Mouse (Mus musculus) heart, adult 10 weeks (tissue): Measurements from ENCODE around the gene Rps6ka6. TPM values are rescaled to one million over a fixed set of nuclear protein-coding genes. Genes with fewer than 3 reads are reported as not detected.

Experiments
- polyA plus RNA-seq: library from polyadenylated mRNA; stranded (reverse); fragments of 350-450 nt; fragmentation: Illumina TruSeq; extraction: RNeasy Lipid Tissue Mini Kit (QIAGEN cat#74804); gene quantifications from one replicate; pipeline ENCODE4 v1.2.3, GENCODE M21; 2014; ENCODE audit warnings: low read depth, low replicate concordance

Rps6ka6 gene
- 0.71 TPM for polyA plus RNA-seq

DNA sequence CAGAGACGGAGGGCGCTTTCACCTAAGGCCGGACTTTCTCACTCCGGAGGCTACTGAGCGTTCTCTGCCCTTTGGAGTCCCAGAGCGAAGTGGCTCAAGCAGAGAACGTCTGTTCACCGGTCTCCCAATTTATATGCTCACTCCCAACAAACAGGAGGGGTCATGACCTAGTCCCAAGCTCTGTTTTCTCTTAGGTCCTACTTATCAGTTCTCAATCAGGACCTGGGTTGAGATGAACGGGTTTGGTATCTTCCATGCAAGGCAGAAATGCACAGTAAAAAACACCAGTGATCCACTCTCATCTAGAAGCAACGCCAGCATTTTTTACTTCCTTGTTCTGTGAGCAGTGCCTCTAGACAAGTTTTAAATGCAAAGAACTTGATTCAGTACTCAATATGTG, at the start of gene Rps6ka6:
Gene Rps6ka6, minus strand, starts transcription at position 101 of the 400 bp plus-strand sequence.

Other genes starting within 250 kb of the Rps6ka6 start
- 0.16 TPM for gene Hdx, start 159.1 kb upstream of the Rps6ka6 start, polyA plus RNA-seq